Mouse (Mus musculus): ENCODE measurements at regions not wholly inside any gene's neighbourhood (a gene's known extent, or its start where the extent isn't known, plus 50 kb on each side); places are given as distances from the start of the nearest gene placed in this dataset.
"Not testable (repeated sequence)": the region's sequence is repeated elsewhere in the genome, so short reads cannot be mapped to it uniquely, and the experiment has no call there.

- no peak for DNase-seq
These were observed 90.0 kb upstream of the Zcchc2 start for GRCm38 (mm10) chr1:105900158-105900557.

GRCm38 (mm10) chr1:105900920-105901319 lies 89.3 kb upstream of the Zcchc2 start:
- DNase-seq, result no peak

GRCm38 (mm10) chr1:105903286-105904115 lies 86.7 kb upstream of the Zcchc2 start:
- DNase-seq, result no peak

GRCm38 (mm10) chr1:105904737-105905136 lies 85.5 kb upstream of the Zcchc2 start:
- DNase-seq, result peak; percentile 13

GRCm38 (mm10) chr1:105905785-105906426 lies 84.3 kb upstream of the Zcchc2 start:
- no peak for DNase-seq

GRCm38 (mm10) chr1:105906427-105906798 lies 83.8 kb upstream of the Zcchc2 start:
- no peak for DNase-seq

GRCm38 (mm10) chr1:105908029-105908876 lies 82.0 kb upstream of the Zcchc2 start:
- no peak for DNase-seq

- DNase-seq, result no peak
These were observed 81.1 kb upstream of the Zcchc2 start for GRCm38 (mm10) chr1:105909121-105909520.

- no peak for DNase-seq
These were observed 78.5 kb upstream of the Zcchc2 start for GRCm38 (mm10) chr1:105911714-105912113.

- DNase-seq, result no peak
These were observed 68.4 kb upstream of the Zcchc2 start for GRCm38 (mm10) chr1:105921842-105922241.

- DNase-seq, result no peak
These were observed 67.6 kb upstream of the Zcchc2 start for GRCm38 (mm10) chr1:105922586-105922985.

- DNase-seq, result no peak
These were observed 67.2 kb upstream of the Zcchc2 start for GRCm38 (mm10) chr1:105923001-105923400.

GRCm38 (mm10) chr1:105925617-105926370 lies 64.4 kb upstream of the Zcchc2 start:
- no peak for DNase-seq

GRCm38 (mm10) chr1:105926871-105927270 lies 63.3 kb upstream of the Zcchc2 start:
- DNase-seq, result no peak

GRCm38 (mm10) chr1:105930841-105931240 lies 59.4 kb upstream of the Zcchc2 start:
- no peak for DNase-seq

- DNase-seq, result not testable (repeated sequence)
These were observed 56.0 kb upstream of the Zcchc2 start for GRCm38 (mm10) chr1:105934171-105934570.

All from thymus, postnatal 25 days (tissue).